Mouse (Mus musculus) olfactory bulb, adult 2 months (tissue): ENCODE results near the gene Pfdn2. TPM values are rescaled to one million over a fixed set of nuclear protein-coding genes. Genes with fewer than 3 reads are reported as not detected.
A peak's percentile ranks its signal among the peaks of the same experiment; 100 is the strongest.

ENCODE experiments used
- H3K27ac ChIP-seq: fragments of 200-500 bp; 2 replicates; pipeline ENCODE4 v1.5.1; 2012; ENCODE audit warnings: low read depth, low read length; ENCODE audit not compliant: insufficient read depth
- H3K4me1 ChIP-seq: fragments of 200-500 bp; 2 replicates; pipeline ENCODE4 v1.6.1; 2012; ENCODE audit warnings: low read length; ENCODE audit not compliant: control insufficient read depth, insufficient read depth
- H3K4me3 ChIP-seq: fragments of 200-500 bp; 2 replicates; pipeline ENCODE4 v1.5.1; 2012; ENCODE audit warnings: mild to moderate bottlenecking, low read depth, low read length, moderate library complexity; ENCODE audit not compliant: insufficient read depth
- CTCF ChIP-seq: fragments of 200-500 bp; IDR thresholded peaks from 2 replicates; pipeline ENCODE4 v1.5.1; 2012; ENCODE audit warnings: low read depth, mild to moderate bottlenecking, low read length, moderate library complexity; ENCODE audit not compliant: insufficient read depth
- POLR2A ChIP-seq: fragments of 200-500 bp; IDR thresholded peaks from 2 replicates; pipeline ENCODE4 v1.6.1; 2012; ENCODE audit warnings: mild to moderate bottlenecking, low read depth, low read length, moderate library complexity; ENCODE audit not compliant: insufficient read depth
- WGBS: fragments of 180-500 bp; shearing (Covaris S2); methylation state at CpG from one replicate; pipeline ENCODE4 v1.1.7; 2018; 5-methylcytosine and 5-hydroxymethylcytosine counted together
- polyA plus RNA-seq: library from polyadenylated mRNA; stranded (reverse); fragments of >200 nt; gene quantifications from 2 replicates; pipeline ENCODE4 v1.2.4, GENCODE M21; 2012; ENCODE audit warnings: low replicate concordance; ENCODE audit not compliant: missing spikeins, insufficient read depth, insufficient read length

Pfdn2 gene
- polyA plus RNA-seq, 1 experiment = not detected

- no peak overlapping the region for H3K27ac ChIP-seq
These were observed 41.6 kb downstream of the Pfdn2 start for GRCm38 (mm10) chr1:171387099-171387498.

GRCm38 (mm10) chr1:171388376-171389102 lies 43.1 kb downstream of the Pfdn2 start, which contains the start of gene Arhgap30:
Gene Arhgap30 (plus strand): TSS chr1:171388954.
- WGBS = 85% methylated on average over 15 of the region's 15 CpGs
- no peak within 1 kb of the TSS for H3K27ac ChIP-seq
- H3K4me3 ChIP-seq = peak within 1 kb of the TSS; percentile 7; the same call in 1 of the 2 replicates
- no peak for TF ChIP-seq POLR2A
- no peak for TF ChIP-seq CTCF
- no peaks in the 10 kb centered on the region for H3K4me1 ChIP-seq

More at GRCm38 (mm10) chr1:171387099-171387498, 41.6 kb downstream of the Pfdn2 start:
- Histone ChIP-seq H3K4me1 (no peaks in the 10 kb centered on the region), H3K4me3 (no peak overlapping the region)
- WGBS = 42% methylated on average over 6 of the region's 6 CpGs
- TF ChIP-seq CTCF = peak; percentile 21; the same call in 1 of the 2 replicates
- TF ChIP-seq POLR2A = no peak

- H3K27ac ChIP-seq = no peak overlapping the region
- TF ChIP-seq CTCF (no peak), POLR2A (no peak)
- 88% methylated on average over 4 of the region's 4 CpGs for WGBS
- H3K4me1 ChIP-seq = no peaks in the 10 kb centered on the region
- H3K4me3 ChIP-seq = no peak overlapping the region
These were observed 44.6 kb downstream of the Pfdn2 start for GRCm38 (mm10) chr1:171390101-171390500.

GRCm38 (mm10) chr1:171401821-171402220 lies 56.4 kb downstream of the Pfdn2 start:
- WGBS = 80% methylated on average over 4 of the region's 4 CpGs
- TF ChIP-seq CTCF (no peak), POLR2A (no peak)
- Histone ChIP-seq H3K4me1 (no peaks in the 10 kb centered on the region), H3K4me3 (no peak overlapping the region), H3K27ac (no peak overlapping the region)

- H3K27ac ChIP-seq = no peak overlapping the region
- 85% methylated on average over 9 of the region's 9 CpGs for WGBS
- TF ChIP-seq CTCF = no peak
- TF ChIP-seq POLR2A = no peak
These were observed 57.5 kb downstream of the Pfdn2 start for GRCm38 (mm10) chr1:171402991-171403390.

GRCm38 (mm10) chr1:171407263-171407662 lies 61.8 kb downstream of the Pfdn2 start:
- no peak overlapping the region for H3K27ac ChIP-seq
- TF ChIP-seq POLR2A = no peak
- no peak for TF ChIP-seq CTCF
- no peak overlapping the region for H3K4me3 ChIP-seq
- 85% methylated on average over 5 of the region's 5 CpGs for WGBS
- H3K4me1 ChIP-seq = no peaks in the 10 kb centered on the region

More at GRCm38 (mm10) chr1:171402991-171403390, 57.5 kb downstream of the Pfdn2 start:
- Histone ChIP-seq H3K4me3 (no peak overlapping the region), H3K4me1 (no peaks in the 10 kb centered on the region)

Other genes with a start within 250 kb of the Pfdn2 start
- not detected in 2 replicates for gene Cfap126, start 231.8 kb upstream of the Pfdn2 start, polyA plus RNA-seq
- not detected in 2 replicates for gene Sdhc, start 195.1 kb upstream of the Pfdn2 start, polyA plus RNA-seq
- not detected in 2 replicates for gene Mpz, start 195.0 kb upstream of the Pfdn2 start, polyA plus RNA-seq
- gene Pcp4l1, start 149.4 kb upstream of the Pfdn2 start, polyA plus RNA-seq = 326 and 491 TPM in 2 replicates
- not detected in 2 replicates for gene Nr1i3, start 131.7 kb upstream of the Pfdn2 start, polyA plus RNA-seq
- gene Tomm40l, start 123.2 kb upstream of the Pfdn2 start, polyA plus RNA-seq = not detected in 2 replicates
- not detected in 2 replicates for gene Apoa2, start 120.6 kb upstream of the Pfdn2 start, polyA plus RNA-seq
- gene Fcer1g, start 111.3 kb upstream of the Pfdn2 start, polyA plus RNA-seq = not detected in 2 replicates
- gene Adamts4, start 95.2 kb upstream of the Pfdn2 start, polyA plus RNA-seq = not detected in 2 replicates
- gene Ndufs2, start 94.3 kb upstream of the Pfdn2 start, polyA plus RNA-seq = 704 TPM in 1 of 2 replicates, not detected in the other
- not detected in 2 replicates for gene B4galt3, start 75.3 kb upstream of the Pfdn2 start, polyA plus RNA-seq
- not detected in 2 replicates for gene Ppox, start 64.5 kb upstream of the Pfdn2 start, polyA plus RNA-seq
- not detected in 2 replicates for gene Usp21, start 57.7 kb upstream of the Pfdn2 start, polyA plus RNA-seq
- not detected in 2 replicates for gene Ufc1, start 50.6 kb upstream of the Pfdn2 start, polyA plus RNA-seq
- not detected in 2 replicates for gene Dedd, start 16.5 kb upstream of the Pfdn2 start, polyA plus RNA-seq
- not detected in 2 replicates for gene Nit1, start within 50 bp of the Pfdn2 start, polyA plus RNA-seq
- not detected in 2 replicates for gene Klhdc9, start 15.1 kb downstream of the Pfdn2 start, polyA plus RNA-seq
- not detected in 2 replicates for gene Nectin4, start 24.4 kb downstream of the Pfdn2 start, polyA plus RNA-seq
- 90.1 and 98.6 TPM in 2 replicates for gene Arhgap30, start 43.3 kb downstream of the Pfdn2 start, polyA plus RNA-seq
- gene Usf1, start 65.6 kb downstream of the Pfdn2 start, polyA plus RNA-seq = not detected in 2 replicates
- not detected in 2 replicates for gene Tstd1, start 73.2 kb downstream of the Pfdn2 start, polyA plus RNA-seq
- gene F11r, start 91.9 kb downstream of the Pfdn2 start, polyA plus RNA-seq = not detected in 2 replicates
- not detected in 2 replicates for gene Alyref2, start 157.8 kb downstream of the Pfdn2 start, polyA plus RNA-seq
- gene Itln1, start 189.6 kb downstream of the Pfdn2 start, polyA plus RNA-seq = not detected in 2 replicates
- not detected in 2 replicates for gene Cd244a, start 213.5 kb downstream of the Pfdn2 start, polyA plus RNA-seq